Mouse (Mus musculus) forebrain, postnatal 0 days (tissue): ENCODE data around the gene Nup50. TPM values are rescaled to one million over a fixed set of nuclear protein-coding genes. Genes with fewer than 3 reads are reported as not detected.

ENCODE experiments used
- ATAC-seq: fragments of 200-750 bp; cut with Nextera tagmentation; 2 replicates; pipeline ENCODE4 v1.8.0; 2017; ENCODE audit warnings: mild to moderate bottlenecking, moderate library complexity
- DNase-seq: peaks from one replicate; pipeline ENCODE4 v3.0.0-alpha.2; 2015
- H3K27ac ChIP-seq: fragments of 300-500 bp; sonication (generic); 2 replicates; pipeline ENCODE4 v1.5.1; 2014; ENCODE audit warnings: low read depth, mild to moderate bottlenecking, antibody characterized with exemption, low read length, moderate library complexity, mixed read lengths
- H3K27me3 ChIP-seq: fragments of 300-500 bp; sonication (generic); 2 replicates; pipeline ENCODE4 v1.6.1; 2014; ENCODE audit warnings: mild to moderate bottlenecking, low read length, mixed read lengths; ENCODE audit not compliant: insufficient read depth
- H3K36me3 ChIP-seq: fragments of 300-500 bp; sonication (generic); 2 replicates; pipeline ENCODE4 v1.6.1; 2014; ENCODE audit warnings: mild to moderate bottlenecking, moderate library complexity; ENCODE audit not compliant: insufficient read depth
- H3K4me1 ChIP-seq: fragments of 300-500 bp; sonication (generic); 2 replicates; pipeline ENCODE4 v1.6.1; 2014; ENCODE audit warnings: antibody characterized with exemption; ENCODE audit not compliant: insufficient read depth
- H3K4me2 ChIP-seq: fragments of 300-500 bp; sonication (generic); 2 replicates; pipeline ENCODE4 v1.6.1; 2014; ENCODE audit warnings: low read depth, mild to moderate bottlenecking, moderate library complexity
- H3K4me3 ChIP-seq: fragments of 300-500 bp; sonication (generic); 2 replicates; pipeline ENCODE4 v1.5.1; 2014; ENCODE audit warnings: low read depth, low read length, mixed read lengths
- H3K9ac ChIP-seq: fragments of 300-500 bp; sonication (generic); 2 replicates; pipeline ENCODE4 v1.6.1; 2014; ENCODE audit warnings: mild to moderate bottlenecking
- H3K9me3 ChIP-seq: fragments of 300-500 bp; sonication (generic); 2 replicates; pipeline ENCODE4 v1.6.1; 2016; ENCODE audit warnings: low read length
- CTCF ChIP-seq: sonication (generic); IDR thresholded peaks from 2 replicates; pipeline ENCODE4 v1.5.1; 2016; ENCODE audit warnings: antibody characterized with exemption, control low read depth, low read depth
- WGBS: fragments of 180-500 bp; shearing (Covaris S2); extraction: QIAGEN DNeasy Blood & Tissue Kit; methylation state at CpG from one replicate; pipeline ENCODE4 v1.1.7; 2014; 5-methylcytosine and 5-hydroxymethylcytosine counted together
- polyA plus RNA-seq: library from polyadenylated mRNA; unstranded; fragments of >200 nt; fragmentation: Nextera tagmentation; extraction: Ambion mirVana; gene quantifications from 2 replicates; pipeline ENCODE4 v1.2.1, GENCODE M21; 2015
- total RNA-seq: library from RNA; depleted of rRNA; stranded (reverse); fragments of >200 nt; gene quantifications from 2 replicates; pipeline ENCODE4 v1.2.3, GENCODE M21; 2014

Nup50 gene
- total and polyA plus RNA-seq, 2 experiments from 2014 or later, result 23.5 to 24.8 TPM

GRCm38 (mm10) chr15:84964771-84965170, 41.6 kb downstream of the Nup50 start:
- Histone ChIP-seq H3K4me3 (no peak overlapping the region), H3K4me1 (0 out of 2 replicates have a peak, but pooled peaks cover 3% of the 10 kb centered on the region), H3K27me3 (no peaks in the 10 kb centered on the region), H3K9ac (no peak overlapping the region), H3K4me2 (no peak overlapping the region), H3K9me3 (no peaks in the 10 kb centered on the region), H3K27ac (no peak overlapping the region), H3K36me3 (peaks cover 8% of the 10 kb centered on the region; the same call in 1 of the 2 replicates)
- no peak for ATAC-seq
- DNase-seq, result no peak
- WGBS, result 78% methylated on average over 5 of the region's 5 CpGs
- no peak for TF ChIP-seq CTCF

DNA sequence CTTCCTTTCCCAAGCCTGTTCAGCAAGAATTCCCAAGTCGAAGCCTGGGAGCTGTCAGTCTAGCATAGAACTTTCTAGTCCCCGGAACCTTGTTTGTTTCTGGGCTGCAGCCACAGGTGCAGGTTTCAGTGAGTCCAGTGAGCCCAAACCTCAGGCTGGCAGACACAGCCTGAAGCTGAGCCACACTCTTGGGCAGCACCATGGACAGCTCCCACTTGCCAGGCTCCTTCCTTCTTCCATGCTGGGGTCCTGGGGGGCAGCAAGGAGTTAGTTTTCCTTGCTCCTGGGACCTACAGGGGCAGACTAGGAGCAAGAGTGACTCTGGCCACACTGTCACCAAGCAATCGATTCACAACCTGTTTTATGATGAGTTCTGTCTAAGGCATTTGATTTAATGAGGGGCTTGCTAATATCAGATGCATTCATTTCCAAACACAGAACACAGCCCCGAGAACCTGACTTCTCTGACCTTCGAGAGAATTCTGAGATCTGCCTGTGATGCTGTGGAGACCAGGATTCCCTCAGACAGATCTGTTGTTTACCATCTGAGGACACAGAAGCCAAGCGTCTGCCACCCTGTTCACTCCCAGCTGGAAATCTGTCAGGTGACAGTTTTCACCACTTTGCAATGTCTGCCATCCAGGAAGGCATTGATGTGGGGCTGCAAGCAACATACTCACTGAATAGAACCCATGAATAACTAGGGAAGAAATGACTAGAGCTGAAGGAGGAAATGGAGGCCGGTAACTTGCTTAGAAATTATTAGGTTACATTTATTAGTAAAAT, 42.6 kb downstream of the Nup50 start:
- Histone ChIP-seq H3K9ac (no peak overlapping the region), H3K9me3 (no peaks in the 10 kb centered on the region), H3K4me3 (no peak overlapping the region), H3K4me1 (0 out of 2 replicates have a peak, but pooled peaks cover 3% of the 10 kb centered on the region), H3K4me2 (no peak overlapping the region), H3K36me3 (0 out of 2 replicates have a peak, but pooled peaks cover 12% of the 10 kb centered on the region), H3K27me3 (no peaks in the 10 kb centered on the region), H3K27ac (no peak overlapping the region)
- DNase-seq (peak; percentile 39), ATAC-seq (peak; percentile 45)
- WGBS, result 52% methylated on average over 7 of the region's 7 CpGs
- no peak for TF ChIP-seq CTCF

GRCm38 (mm10) chr15:84968534-84968933, 45.3 kb downstream of the Nup50 start:
- H3K4me2 ChIP-seq, result no peak overlapping the region
- WGBS, result 92% methylated on average over 4 of the region's 4 CpGs
- 0 out of 2 replicates have a peak, but pooled peaks cover 3% of the 10 kb centered on the region for H3K4me1 ChIP-seq
- H3K36me3 ChIP-seq, result 0 out of 2 replicates have a peak, but pooled peaks cover 12% of the 10 kb centered on the region
- H3K9ac ChIP-seq, result no peak overlapping the region
- ATAC-seq, result no peak
- H3K27ac ChIP-seq, result no peak overlapping the region
- TF ChIP-seq CTCF, result no peak
- H3K9me3 ChIP-seq, result no peaks in the 10 kb centered on the region
- H3K4me3 ChIP-seq, result no peak overlapping the region
- H3K27me3 ChIP-seq, result no peaks in the 10 kb centered on the region
- DNase-seq, result no peak

DNA sequence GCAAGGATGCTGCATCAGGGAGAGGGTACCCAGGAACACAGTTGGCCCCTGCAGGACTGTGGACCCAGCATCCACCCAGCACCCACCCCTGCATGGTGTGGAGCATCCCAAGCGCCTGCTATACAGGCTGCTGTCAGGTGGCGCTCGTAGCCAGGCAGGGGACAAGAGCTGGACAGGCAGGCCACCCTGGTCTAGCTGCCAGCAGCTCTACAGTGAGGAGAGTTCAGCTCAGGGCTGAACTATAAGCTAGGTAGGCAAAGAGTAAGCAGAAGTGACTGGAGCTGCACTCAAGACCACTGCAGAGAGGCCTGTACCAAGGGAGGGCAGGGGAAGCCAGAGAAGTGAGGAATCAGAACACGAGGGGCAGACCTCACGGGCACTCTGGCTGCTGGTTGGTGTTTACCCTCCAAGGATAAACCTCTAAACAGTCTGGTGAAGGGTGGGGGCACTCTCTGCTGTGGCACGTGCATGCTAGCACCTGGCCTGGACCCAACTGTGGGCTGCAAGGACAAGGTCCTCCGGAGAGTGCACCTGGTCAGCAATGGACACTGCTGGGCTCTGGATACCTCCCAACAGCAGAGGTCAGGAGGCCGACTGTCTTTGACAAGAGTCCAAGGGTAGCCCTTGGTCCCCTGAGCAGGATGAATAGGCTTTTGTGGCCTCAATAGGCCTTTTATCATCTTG, 49.8 kb downstream of the Nup50 start:
- no peaks in the 10 kb centered on the region for H3K27me3 ChIP-seq
- no peaks in the 10 kb centered on the region for H3K9me3 ChIP-seq
- H3K4me2 ChIP-seq, result no peak overlapping the region
- 36% methylated on average over 8 of the region's 8 CpGs for WGBS
- ATAC-seq (peak; percentile 54), DNase-seq (no peak)
- no peak overlapping the region for H3K9ac ChIP-seq
- H3K4me3 ChIP-seq, result no peak overlapping the region
- peak overlapping the region; percentile 40; the same call in 1 of the 2 replicates for H3K27ac ChIP-seq
- TF ChIP-seq CTCF, result no peak
- 0 out of 2 replicates have a peak, but pooled peaks cover 12% of the 10 kb centered on the region for H3K36me3 ChIP-seq
- H3K4me1 ChIP-seq, result 0 out of 2 replicates have a peak, but pooled peaks cover 4% of the 10 kb centered on the region

DNA sequence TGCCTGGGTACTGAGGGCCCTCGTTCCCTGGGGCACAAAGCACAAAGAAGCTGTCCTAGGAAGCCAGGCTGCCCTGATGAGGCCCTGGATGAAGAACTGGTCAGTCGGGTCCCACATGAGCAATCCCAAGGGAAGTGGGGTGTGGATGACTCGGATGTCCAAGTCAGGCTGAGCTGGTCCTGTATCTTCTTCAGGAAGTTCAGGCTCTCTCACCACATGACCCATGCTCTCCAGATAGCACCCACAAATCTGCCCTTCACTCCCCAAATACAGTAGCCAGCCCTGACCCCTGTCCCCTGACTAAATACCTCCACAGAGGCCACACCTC, 50.3 kb downstream of the Nup50 start:
- Histone ChIP-seq H3K36me3 (peaks cover 14% of the 10 kb centered on the region; the same call in 1 of the 2 replicates), H3K4me2 (no peak overlapping the region), H3K4me3 (no peak overlapping the region), H3K9me3 (no peaks in the 10 kb centered on the region), H3K27ac (no peak overlapping the region), H3K27me3 (no peaks in the 10 kb centered on the region), H3K4me1 (0 out of 2 replicates have a peak, but pooled peaks cover 4% of the 10 kb centered on the region), H3K9ac (no peak overlapping the region)
- no peak for DNase-seq
- no peak for TF ChIP-seq CTCF
- ATAC-seq, result peak; percentile 72
- 17% methylated on average over 3 of the region's 3 CpGs for WGBS

DNA sequence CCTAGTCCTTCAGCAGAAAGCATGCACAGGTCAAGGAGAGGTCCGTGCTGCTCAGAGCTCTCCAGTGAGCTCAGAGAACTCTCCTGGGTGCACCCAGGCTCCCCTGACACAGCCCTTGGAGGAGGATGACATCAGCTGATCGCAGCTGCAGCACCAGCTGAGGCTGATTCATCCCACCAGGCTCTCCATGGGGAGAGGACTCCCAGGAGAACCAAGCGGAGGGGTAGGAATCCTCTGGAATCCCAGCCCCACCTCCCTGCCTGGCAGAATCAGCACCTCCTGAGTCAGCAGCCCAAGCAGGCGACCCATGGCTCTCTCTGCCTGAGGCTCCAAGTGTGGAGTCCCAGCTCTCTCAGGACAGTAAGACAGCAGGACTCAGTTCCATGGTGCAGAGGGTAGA, 52.5 kb downstream of the Nup50 start:
- WGBS, result 44% methylated on average over 4 of the region's 4 CpGs
- H3K9me3 ChIP-seq, result no peaks in the 10 kb centered on the region
- H3K4me3 ChIP-seq, result no peak overlapping the region
- H3K4me2 ChIP-seq, result no peak overlapping the region
- 0 out of 2 replicates have a peak, but pooled peaks cover 4% of the 10 kb centered on the region for H3K4me1 ChIP-seq
- no peaks in the 10 kb centered on the region for H3K27me3 ChIP-seq
- DNase-seq (no peak), ATAC-seq (peak; percentile 56)
- TF ChIP-seq CTCF, result no peak
- H3K27ac ChIP-seq, result no peak overlapping the region
- no peak overlapping the region for H3K9ac ChIP-seq
- peaks cover 3% of the 10 kb centered on the region; the same call in 1 of the 2 replicates for H3K36me3 ChIP-seq
